15 mouse cellular contexts compared by ENCODE assay signal in genomic region chr13:5515552-5515951, GRCm38 (mm10).
DNase-seq lines count a peak whose midpoint lies in the region; ATAC-seq and TF ChIP-seq lines count a peak whose summit lies in the region.
"Had no signal": no experiment of that assay in that cellular context is flagged by ENCODE, and none has a peak within 500 bp of the region (broad histone marks: within the 10 kb centered on the region; RNA-seq: fewer than 3 reads in every experiment).

No protein-coding gene starts in this region.

- TF ChIP-seq POLR2A in brain, embryonic 14.5 days (IDR thresholded peaks at IDR 0.05; ENCODE audit: borderline replicate concordance, extremely low read depth, insufficient read depth, insufficient read length, poor library complexity, severe bottlenecking): no peak

- intact Hi-C loops in left cerebral cortex, postnatal 4 days (cut with DNase I): no loop called here

- no peaks in the 10 kb centered on the region for H3K9me3 ChIP-seq in embryonic facial prominence, embryonic 14.5 days (ENCODE audit: control insufficient read depth, low read length)
- no peaks in the 10 kb centered on the region for H3K9me3 ChIP-seq in embryonic facial prominence, embryonic 10.5 days
- H3K9me3 ChIP-seq: heart, embryonic 13.5 days; midbrain, embryonic 15.5 days had no signal

- ATAC-seq in embryonic facial prominence, embryonic 14.5 days (ENCODE audit: low read depth): no peak
- ATAC-seq: midbrain, embryonic 15.5 days had no signal

- no peak overlapping the region for H3K27ac ChIP-seq in embryonic facial prominence, embryonic 14.5 days (replicated peaks; ENCODE audit: low read depth, low read length)
- no peak overlapping the region for H3K27ac ChIP-seq in embryonic facial prominence, embryonic 10.5 days (replicated peaks)
- H3K27ac ChIP-seq: heart, embryonic 13.5 days; liver, embryonic 14.5 days; macrophage; midbrain, embryonic 15.5 days had no signal

- peak; percentile 63 for DNase-seq in embryonic facial prominence, embryonic 14.5 days (ENCODE audit: low spot score)
- no peak for DNase-seq in embryonic facial prominence, embryonic 10.5 days (ENCODE audit: low spot score)
- peak; percentile 74 for DNase-seq in left cerebral cortex, postnatal 4 days
- no peak for DNase-seq in left cerebral cortex, adult 8-10 months (ENCODE audit: low spot score in 2 of 2)
- peak; percentile 30 for DNase-seq in 3T3-L1 (ENCODE audit: low read depth, low spot score)
- peak; percentile 89 for DNase-seq in brain, embryonic 14.5 days (ENCODE audit: low read depth)
- DNase-seq in kidney, postnatal 36 days: no peak
- DNase-seq: adrenal gland, adult 8-10 months; gastrocnemius, postnatal 36 days; kidney, adult 18-20 months; kidney, postnatal 14 days had no signal

- no peaks in the 10 kb centered on the region for H3K36me3 ChIP-seq in embryonic facial prominence, embryonic 14.5 days (ENCODE audit: control insufficient read depth, insufficient read depth, low read length)
- H3K36me3 ChIP-seq in embryonic facial prominence, embryonic 10.5 days (replicated peaks): no peaks in the 10 kb centered on the region
- H3K36me3 ChIP-seq: heart, embryonic 13.5 days; midbrain, embryonic 15.5 days had no signal

- TF ChIP-seq CTCF in brain, embryonic 14.5 days (IDR thresholded peaks at IDR 0.05; ENCODE audit: borderline replicate concordance, extremely low read depth, insufficient read depth, insufficient read length): no peak

- 61% methylated on average over 2 of the region's 2 CpGs for WGBS in embryonic facial prominence, embryonic 14.5 days
- 89% methylated on average over 2 of the region's 2 CpGs for WGBS in embryonic facial prominence, embryonic 10.5 days

- no peak overlapping the region for H3K4me3 ChIP-seq in embryonic facial prominence, embryonic 14.5 days (ENCODE audit: low read depth, low read length)
- H3K4me3 ChIP-seq in embryonic facial prominence, embryonic 10.5 days: no peak overlapping the region
- H3K4me3 ChIP-seq: heart, embryonic 13.5 days; midbrain, embryonic 15.5 days had no signal

- H3K27me3 ChIP-seq in embryonic facial prominence, embryonic 14.5 days (replicated peaks; ENCODE audit: control insufficient read depth, insufficient read depth, low read length): no peaks in the 10 kb centered on the region
- H3K27me3 ChIP-seq in embryonic facial prominence, embryonic 10.5 days (replicated peaks; ENCODE audit: low read depth, poor library complexity, severe bottlenecking): no peaks in the 10 kb centered on the region
- H3K27me3 ChIP-seq: heart, embryonic 13.5 days; midbrain, embryonic 15.5 days had no signal

- H3K9ac ChIP-seq in embryonic facial prominence, embryonic 14.5 days (ENCODE audit: low read depth, low read length): no peak overlapping the region
- H3K9ac ChIP-seq: heart, embryonic 13.5 days; liver, embryonic 14.5 days; midbrain, embryonic 15.5 days had no signal

- no peak overlapping the region for H3K4me2 ChIP-seq in embryonic facial prominence, embryonic 14.5 days (ENCODE audit: low read depth, low read length)
- H3K4me2 ChIP-seq: heart, embryonic 13.5 days; midbrain, embryonic 15.5 days had no signal

- no peaks in the 10 kb centered on the region for H3K4me1 ChIP-seq in embryonic facial prominence, embryonic 14.5 days (ENCODE audit: control insufficient read depth, insufficient read depth, low read length)
- H3K4me1 ChIP-seq in embryonic facial prominence, embryonic 10.5 days: no peaks in the 10 kb centered on the region
- H3K4me1 ChIP-seq: heart, embryonic 13.5 days; midbrain, embryonic 15.5 days had no signal

Comparison
In these comparisons a context has a peak if more than half of its experiments do, and no peak if none do; other contexts are left out.
1. DNase-seq: peak in embryonic facial prominence, embryonic 14.5 days (single experiment), left cerebral cortex, postnatal 4 days (single experiment), 3T3-L1 (single experiment) and brain, embryonic 14.5 days (single experiment); none in embryonic facial prominence, embryonic 10.5 days (single experiment), left cerebral cortex, adult 8-10 months (0 of 2) and kidney, postnatal 36 days (0 of 2).